Comparison of ENCODE assay signal across 9 mouse cellular contexts in the genomic region with DNA sequence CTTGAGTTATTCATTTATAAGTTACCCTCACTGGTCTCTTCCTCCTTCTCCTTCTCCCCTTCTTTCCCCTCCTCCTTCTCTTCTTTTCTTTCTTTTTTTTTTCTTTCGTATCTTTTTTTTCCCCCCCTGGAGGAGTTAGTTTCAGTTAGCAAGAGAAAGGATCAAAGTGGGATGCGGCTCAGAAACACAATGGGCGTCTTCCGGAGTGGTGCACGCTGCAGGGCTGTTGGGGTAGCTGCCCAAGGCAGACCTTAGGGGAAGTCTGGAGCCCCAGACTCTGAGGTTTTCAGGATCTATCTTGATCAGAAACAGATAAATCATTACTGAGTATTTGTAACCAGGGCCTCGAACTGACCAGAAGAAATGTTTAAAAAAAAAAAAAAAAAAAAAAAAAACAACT. TPM values are rescaled to one million over a fixed set of nuclear protein-coding genes. Genes with fewer than 3 reads are reported as not detected.
DNase-seq lines count a peak whose midpoint lies in the region; ATAC-seq lines count a peak whose summit lies in the region.
"Had no signal": no experiment of that assay in that cellular context is flagged by ENCODE, and none has a peak within 500 bp of the region (broad histone marks: within the 10 kb centered on the region; RNA-seq: fewer than 3 reads in every experiment).

No protein-coding gene starts in this region.

- H3K4me1 ChIP-seq in liver, embryonic 11.5 days (replicated peaks; ENCODE audit: control insufficient read depth, insufficient read depth, low read length): peaks cover 11% of the 10 kb centered on the region; the same call in 1 of the 2 replicates
- peaks cover 35% of the 10 kb centered on the region for H3K4me1 ChIP-seq in embryonic facial prominence, embryonic 13.5 days
- H3K4me1 ChIP-seq in limb, embryonic 12.5 days (replicated peaks): peaks cover 40% of the 10 kb centered on the region
- H3K4me1 ChIP-seq in stomach, embryonic 16.5 days (ENCODE audit: control insufficient read depth, insufficient read depth, low read length): peaks cover 10% of the 10 kb centered on the region

- ATAC-seq in liver, embryonic 11.5 days (replicated peaks; ENCODE audit: low FRiP score): no peak
- ATAC-seq in embryonic facial prominence, embryonic 13.5 days (ENCODE audit: insufficient number of reproducible peaks, insufficient read depth, low FRiP score, low TSS enrichment, low read depth): no peak
- ATAC-seq in limb, embryonic 12.5 days (ENCODE audit: insufficient number of reproducible peaks, insufficient read depth, low FRiP score, low TSS enrichment, low read depth): no peak
- ATAC-seq in stomach, embryonic 16.5 days (ENCODE audit: insufficient read depth, low FRiP score): no peak
- ATAC-seq in frontal cortex, adult (ENCODE audit: low TSS enrichment): no peak

- 1% methylated on average over 6 of the region's 6 CpGs for WGBS in liver, embryonic 11.5 days
- 2% methylated on average over 6 of the region's 6 CpGs for WGBS in embryonic facial prominence, embryonic 13.5 days
- WGBS in limb, embryonic 12.5 days: under 1% methylated on average over 6 of the region's 6 CpGs
- WGBS in stomach, embryonic 16.5 days: 8% methylated on average over 6 of the region's 6 CpGs

- no peaks in the 10 kb centered on the region for H3K9me3 ChIP-seq in liver, embryonic 11.5 days (ENCODE audit: control insufficient read depth, low read length)
- H3K9me3 ChIP-seq in embryonic facial prominence, embryonic 13.5 days: no peaks in the 10 kb centered on the region
- no peaks in the 10 kb centered on the region for H3K9me3 ChIP-seq in limb, embryonic 12.5 days
- H3K9me3 ChIP-seq in stomach, embryonic 16.5 days (replicated peaks; ENCODE audit: control insufficient read depth, low read length): no peaks in the 10 kb centered on the region

- H3K36me3 ChIP-seq in liver, embryonic 11.5 days (ENCODE audit: control insufficient read depth, insufficient read depth, low read length): no peaks in the 10 kb centered on the region
- no peaks in the 10 kb centered on the region for H3K36me3 ChIP-seq in embryonic facial prominence, embryonic 13.5 days
- no peaks in the 10 kb centered on the region for H3K36me3 ChIP-seq in limb, embryonic 12.5 days
- no peaks in the 10 kb centered on the region for H3K36me3 ChIP-seq in stomach, embryonic 16.5 days (ENCODE audit: control insufficient read depth, insufficient read depth, low read length)

- peak overlapping the region; percentile 71 for H3K4me3 ChIP-seq in liver, embryonic 11.5 days (ENCODE audit: low read depth, low read length)
- peak overlapping the region; percentile 82 for H3K4me3 ChIP-seq in embryonic facial prominence, embryonic 13.5 days
- peak overlapping the region; percentile 82 for H3K4me3 ChIP-seq in limb, embryonic 12.5 days (replicated peaks)
- H3K4me3 ChIP-seq in stomach, embryonic 16.5 days (replicated peaks; ENCODE audit: low read length): peak overlapping the region; percentile 69

- peaks cover 23% of the 10 kb centered on the region for H3K27me3 ChIP-seq in liver, embryonic 11.5 days (replicated peaks; ENCODE audit: control insufficient read depth, insufficient read depth, low read length)
- no peaks in the 10 kb centered on the region for H3K27me3 ChIP-seq in embryonic facial prominence, embryonic 13.5 days
- H3K27me3 ChIP-seq in limb, embryonic 12.5 days: peaks cover 21% of the 10 kb centered on the region
- H3K27me3 ChIP-seq in stomach, embryonic 16.5 days (ENCODE audit: control insufficient read depth, insufficient read depth, low read length): peaks cover 8% of the 10 kb centered on the region

- DNase-seq in liver, embryonic 11.5 days (ENCODE audit: low spot score): no peak
- no peak for DNase-seq in liver
- no peak for DNase-seq in lung, postnatal 25 days (ENCODE audit: low spot score)
- DNase-seq in urinary bladder, adult 2 months (ENCODE audit: low spot score): no peak

- H3K4me2 ChIP-seq in liver, embryonic 11.5 days: peak overlapping the region; percentile 90
- peak overlapping the region; percentile 99 for H3K4me2 ChIP-seq in embryonic facial prominence, embryonic 13.5 days
- peak overlapping the region; percentile 100 for H3K4me2 ChIP-seq in limb, embryonic 12.5 days
- peak overlapping the region; percentile 99 for H3K4me2 ChIP-seq in stomach, embryonic 16.5 days (ENCODE audit: low read depth, low read length)

- H3K9ac ChIP-seq in liver, embryonic 11.5 days (ENCODE audit: low read depth, low read length): peak overlapping the region; percentile 7; the same call in 1 of the 2 replicates
- H3K9ac ChIP-seq in embryonic facial prominence, embryonic 13.5 days: peak overlapping the region; percentile 92
- H3K9ac ChIP-seq in limb, embryonic 12.5 days (replicated peaks): no peak overlapping the region
- no peak overlapping the region for H3K9ac ChIP-seq in stomach, embryonic 16.5 days (ENCODE audit: low read length)

- no peak overlapping the region for H3K27ac ChIP-seq in liver, embryonic 11.5 days (ENCODE audit: low read depth, low read length)
- peak overlapping the region; percentile 91 for H3K27ac ChIP-seq in embryonic facial prominence, embryonic 13.5 days
- no peak overlapping the region for H3K27ac ChIP-seq in limb, embryonic 12.5 days
- no peak overlapping the region for H3K27ac ChIP-seq in stomach, embryonic 16.5 days (ENCODE audit: low read length)
- H3K27ac ChIP-seq: macrophage had no signal

RNA-seq across cellular contexts. Expression of gene Prtg, which starts 1.5 kb away (rescaled TPM):
- 1.7 TPM in 2 replicates for polyA plus RNA-seq in liver, embryonic 11.5 days (2014; fragmentation: Nextera tagmentation; extraction: Ambion mirVana)
- polyA plus RNA-seq in embryonic facial prominence, embryonic 13.5 days (2015; fragmentation: Nextera tagmentation; extraction: Ambion mirVana): 1.3 and 1.8 TPM in 2 replicates
- 0.91 and 0.95 TPM in 2 replicates for polyA plus RNA-seq in limb, embryonic 12.5 days (2016; fragmentation: Nextera tagmentation; extraction: Ambion mirVana)
- 0.25 and 0.31 TPM in 2 replicates for polyA plus RNA-seq in stomach, embryonic 16.5 days (2015; fragmentation: Nextera tagmentation; extraction: Ambion mirVana)
- 0.10 and 0.22 TPM in 2 replicates for polyA plus RNA-seq in urinary bladder, adult 2 months (2012; rRNA removed)
- polyA plus RNA-seq: macrophage had no signal

Comparison
In these comparisons a context has a peak if more than half of its experiments do, and no peak if none do; other contexts are left out.
1. H3K9ac ChIP-seq: peak in liver, embryonic 11.5 days (single experiment) and embryonic facial prominence, embryonic 13.5 days (single experiment); none in limb, embryonic 12.5 days (single experiment) and stomach, embryonic 16.5 days (single experiment).
2. Peak in every context shown above with its lines, with median percentiles within 50 percentile points of each other: H3K4me2 ChIP-seq and H3K4me3 ChIP-seq.